Mouse (Mus musculus): ENCODE results near the gene Epn1. TPM values are rescaled to one million over a fixed set of nuclear protein-coding genes. Genes with fewer than 3 reads are reported as not detected.

The Epn1 gene
- polyA plus RNA-seq, 1 experiment from 2014 or later: 62.2 TPM

DNA sequence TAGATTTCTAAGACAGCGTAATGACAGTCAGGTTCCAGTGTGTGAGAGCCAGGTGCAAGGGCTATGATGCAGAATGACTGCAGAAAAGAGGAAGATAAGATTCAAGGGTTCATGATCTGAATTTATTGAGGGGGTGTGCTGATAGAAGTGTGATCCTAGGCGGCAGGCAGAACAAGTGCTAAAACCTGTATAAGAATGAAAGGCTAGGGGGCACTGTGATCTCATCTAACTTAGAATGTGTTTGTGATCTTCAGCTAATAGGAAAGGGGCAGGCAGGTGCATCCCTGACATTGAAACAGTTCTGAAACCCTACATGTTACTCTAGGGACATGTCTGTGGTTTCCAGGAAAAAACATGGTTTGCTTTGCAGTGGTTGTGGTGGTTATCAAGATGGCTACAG lies 33.9 kb upstream of the Epn1 start:
- Histone ChIP-seq H3K4me1 (peaks cover 7% of the 10 kb centered on the region), H3K27ac (no peak overlapping the region), H3K4me2 (no peak overlapping the region), H3K9ac (no peak overlapping the region), H3K36me3 (peaks cover 4% of the 10 kb centered on the region; the same call in 1 of the 2 replicates), H3K4me3 (replicated peaks) (no peak overlapping the region), H3K27me3 (no peaks in the 10 kb centered on the region), H3K9me3 (replicated peaks) (no peaks in the 10 kb centered on the region)
- no peak for ATAC-seq (replicated peaks; ENCODE audit: low FRiP score)
- 71% methylated on average over 2 of the region's 2 CpGs for WGBS

DNA sequence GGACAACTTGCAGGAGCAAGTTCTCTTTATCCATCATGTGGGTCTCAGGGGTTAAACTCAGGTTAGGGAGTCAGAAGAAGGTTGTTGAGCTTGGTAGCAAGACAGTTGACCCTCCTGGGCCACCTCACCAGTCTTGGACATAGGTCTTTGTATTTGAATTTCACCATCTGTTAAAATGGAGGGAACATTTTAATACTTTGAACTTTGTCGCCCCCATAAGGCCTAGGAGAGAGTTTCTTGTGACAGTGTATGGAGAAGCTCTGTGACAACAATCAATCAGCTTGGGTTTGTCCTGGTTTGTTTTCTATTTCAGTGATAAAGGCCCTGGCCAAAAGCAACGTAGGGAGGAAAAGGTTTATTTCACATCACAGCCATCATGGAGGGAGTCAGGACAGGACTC lies 32.7 kb upstream of the Epn1 start:
- Histone ChIP-seq H3K9me3 (replicated peaks) (no peaks in the 10 kb centered on the region), H3K27me3 (0 out of 2 replicates have a peak, but pooled peaks cover 6% of the 10 kb centered on the region), H3K27ac (no peak overlapping the region), H3K36me3 (no peaks in the 10 kb centered on the region), H3K9ac (no peak overlapping the region), H3K4me2 (no peak overlapping the region), H3K4me3 (replicated peaks) (no peak overlapping the region), H3K4me1 (peaks cover 14% of the 10 kb centered on the region)
- 33% methylated on average over 2 of the region's 2 CpGs for WGBS
- no peak for ATAC-seq (replicated peaks; ENCODE audit: low FRiP score)

DNA sequence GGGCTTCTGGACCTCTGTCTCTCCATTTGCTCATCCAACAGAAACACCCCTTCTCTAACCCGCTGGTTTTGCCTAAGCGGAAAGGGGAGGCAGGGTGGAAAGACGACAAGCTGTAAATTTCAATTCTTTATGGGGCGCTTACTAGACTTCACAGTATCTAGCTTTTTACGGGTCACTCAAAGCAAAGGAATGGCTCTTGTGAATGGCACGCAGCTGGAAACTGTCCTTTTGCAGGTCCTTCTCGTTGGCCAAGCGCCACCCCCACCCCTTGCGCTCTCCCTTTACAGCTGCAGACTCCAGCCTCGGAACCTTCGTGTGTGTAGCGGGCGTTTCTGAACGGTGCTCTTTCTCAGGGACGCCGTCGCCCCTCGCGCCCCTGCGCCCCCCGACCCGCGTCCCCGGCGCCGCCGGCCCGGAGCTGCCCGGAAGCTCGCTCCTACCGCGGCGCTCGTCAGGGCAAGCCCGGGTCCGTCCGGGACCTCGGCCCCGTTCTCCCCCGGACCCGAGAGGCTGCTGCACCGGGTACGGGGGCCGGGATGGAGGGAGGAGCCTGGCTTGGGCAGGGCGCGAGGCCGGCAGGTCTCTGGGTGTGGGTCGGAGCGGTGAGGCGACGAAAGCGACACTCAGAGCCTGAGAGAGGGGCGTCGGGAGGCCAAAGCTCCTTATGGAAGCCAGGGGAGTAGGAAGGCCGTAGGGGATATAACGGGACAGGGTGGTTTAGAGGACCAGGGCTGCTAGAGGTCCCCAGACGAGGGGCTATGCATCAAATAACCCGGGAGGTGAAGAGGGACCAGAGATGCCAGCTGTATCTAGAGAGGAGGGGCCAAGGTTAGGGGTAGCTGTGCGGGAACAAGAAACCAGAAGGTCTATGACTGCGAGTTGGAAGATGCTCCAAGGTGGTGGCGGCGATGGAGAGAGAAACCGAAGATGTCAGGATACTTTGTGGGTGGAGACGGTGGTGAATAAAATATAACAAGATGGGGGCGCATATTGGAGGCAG lies 28.5 kb upstream of the Epn1 start, which contains the start of gene Zfp580:
Zfp580 (plus strand) TSS at position 346 of the 1,000 bp plus-strand sequence.
- Histone ChIP-seq H3K4me2 (peak within 1 kb of the TSS; percentile 87), H3K9me3 (replicated peaks) (no peaks in the 10 kb centered on the region), H3K27me3 (peaks cover 47% of the 10 kb centered on the region), H3K4me1 (peaks cover 45% of the 10 kb centered on the region), H3K9ac (peak within 1 kb of the TSS; percentile 71), H3K27ac (peak within 1 kb of the TSS; percentile 84), H3K36me3 (no peaks in the 10 kb centered on the region), H3K4me3 (replicated peaks) (peak within 1 kb of the TSS; percentile 64)
- peak; percentile 82 for ATAC-seq (replicated peaks; ENCODE audit: low FRiP score)
- WGBS: 1% methylated on average over 65 of the region's 65 CpGs

DNA sequence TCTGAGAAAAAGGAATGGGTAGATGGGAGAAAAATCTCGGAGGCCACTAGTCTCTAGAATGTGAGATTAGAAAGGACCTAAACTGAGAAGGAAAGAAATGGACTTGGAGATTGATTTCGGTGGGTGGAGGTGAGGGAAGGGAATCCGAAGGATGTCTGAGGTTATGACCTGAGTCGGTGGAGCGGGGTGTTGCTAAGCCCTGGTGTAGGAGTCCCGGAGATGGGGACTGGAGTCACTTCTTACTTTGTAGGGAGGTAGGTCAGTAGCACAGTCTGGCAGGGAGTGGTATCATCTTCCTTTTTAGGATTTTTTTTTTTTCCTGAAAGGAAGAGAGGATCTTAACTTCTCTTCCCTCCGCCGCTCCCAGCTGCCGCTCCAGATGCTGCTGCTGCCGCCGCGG lies 27.6 kb upstream of the Epn1 start:
- ATAC-seq (replicated peaks; ENCODE audit: low FRiP score): no peak
- under 1% methylated on average over 12 of the region's 12 CpGs for WGBS
- H3K36me3 ChIP-seq: no peaks in the 10 kb centered on the region
- H3K4me1 ChIP-seq: peaks cover 54% of the 10 kb centered on the region
- peak overlapping the region; percentile 84 for H3K27ac ChIP-seq
- H3K4me2 ChIP-seq: peak overlapping the region; percentile 87
- H3K4me3 ChIP-seq (replicated peaks): peak overlapping the region; percentile 64
- H3K27me3 ChIP-seq: peaks cover 54% of the 10 kb centered on the region
- H3K9me3 ChIP-seq (replicated peaks): no peaks in the 10 kb centered on the region
- peak overlapping the region; percentile 71 for H3K9ac ChIP-seq

DNA sequence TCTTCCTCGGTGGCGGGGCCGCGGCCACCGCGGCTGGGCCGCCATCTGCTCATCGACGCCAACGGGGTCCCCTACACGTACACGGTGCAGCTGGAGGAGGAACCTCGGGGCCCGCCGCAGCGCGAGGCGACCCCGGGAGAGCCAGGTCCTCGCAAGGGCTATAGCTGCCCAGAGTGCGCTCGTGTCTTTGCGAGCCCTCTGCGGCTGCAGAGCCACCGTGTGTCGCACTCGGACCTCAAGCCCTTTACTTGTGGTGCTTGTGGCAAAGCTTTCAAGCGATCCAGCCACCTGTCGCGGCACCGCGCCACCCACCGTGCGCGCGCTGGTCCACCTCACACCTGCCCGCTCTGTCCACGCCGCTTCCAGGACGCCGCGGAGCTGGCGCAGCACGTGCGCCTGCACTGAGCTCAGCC lies 27.1 kb upstream of the Epn1 start:
- Histone ChIP-seq H3K4me1 (peaks cover 59% of the 10 kb centered on the region), H3K27me3 (peaks cover 59% of the 10 kb centered on the region), H3K4me3 (replicated peaks) (peak overlapping the region; percentile 64), H3K36me3 (no peaks in the 10 kb centered on the region), H3K9ac (peak overlapping the region; percentile 71), H3K27ac (0 out of 2 replicates have a peak overlapping the region, but pooled peaks have one; percentile 14), H3K9me3 (replicated peaks) (no peaks in the 10 kb centered on the region), H3K4me2 (peak overlapping the region; percentile 87)
- no peak for ATAC-seq (replicated peaks; ENCODE audit: low FRiP score)
- WGBS: 3% methylated on average over 45 of the region's 45 CpGs

DNA sequence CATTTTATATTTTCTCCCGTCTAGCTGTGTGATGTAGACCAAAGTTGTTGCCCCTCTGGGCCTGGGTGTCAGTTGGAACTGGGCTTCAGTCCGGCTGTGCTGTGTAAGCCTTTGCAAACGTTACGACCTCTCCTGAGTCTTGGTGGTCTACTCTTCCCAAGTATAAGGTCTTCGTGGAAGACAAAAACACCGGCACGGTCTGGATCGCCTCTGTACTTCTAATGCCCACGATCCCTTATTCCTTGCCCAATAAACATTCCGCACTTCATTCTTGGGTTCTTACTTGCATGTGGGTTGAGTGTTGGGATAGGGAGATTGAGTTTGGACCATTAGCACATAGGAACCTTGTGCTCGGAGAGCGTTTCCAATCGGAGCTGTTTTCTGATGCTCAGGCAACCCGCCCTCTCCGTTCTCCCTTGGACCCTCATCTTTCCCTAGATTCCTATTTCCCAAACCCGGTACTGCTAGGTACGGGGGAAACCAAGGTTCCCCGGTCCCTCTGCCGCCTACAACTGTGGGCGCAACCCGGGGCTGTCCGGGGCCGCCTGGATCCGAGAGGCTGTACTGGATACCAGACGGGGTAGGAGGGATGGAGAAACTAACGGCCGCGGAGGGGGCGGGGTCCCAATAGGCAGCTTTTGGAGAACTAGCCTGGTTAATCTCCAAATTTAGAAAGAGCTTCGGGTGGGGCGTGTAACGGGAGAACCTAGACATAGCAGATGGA lies 26.4 kb upstream of the Epn1 start:
- ATAC-seq (replicated peaks; ENCODE audit: low FRiP score): no peak

DNA sequence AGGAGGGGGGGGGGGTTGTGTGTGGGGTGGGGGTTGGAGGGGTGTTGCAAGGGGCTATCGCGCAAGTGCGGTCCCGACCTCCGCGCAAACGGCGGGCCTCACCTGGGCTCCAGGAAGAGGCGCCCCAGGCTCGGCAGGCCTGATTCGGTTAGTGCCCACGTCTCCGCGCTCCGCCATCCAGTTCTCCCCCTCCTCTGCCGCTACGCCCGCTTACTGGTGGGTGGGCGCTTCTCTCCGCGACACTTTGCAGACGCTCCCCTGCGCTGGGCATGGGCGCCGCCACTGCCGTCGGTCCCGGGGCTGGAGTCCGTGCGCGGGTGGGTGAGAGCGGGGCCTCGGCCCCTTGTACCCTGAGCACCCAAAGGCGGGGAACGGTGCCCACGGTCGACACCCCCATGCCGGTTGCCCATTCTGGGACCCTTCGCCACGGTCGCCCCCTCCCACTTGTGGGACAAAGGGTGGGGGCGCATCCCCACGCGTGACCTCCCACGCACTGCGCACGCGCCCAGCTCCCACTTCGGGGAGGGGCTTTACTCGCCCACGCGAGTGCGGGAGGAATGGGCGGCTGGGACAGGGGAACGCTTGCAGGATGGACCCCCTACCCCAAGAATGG lies 23.3 kb upstream of the Epn1 start:
- Histone ChIP-seq H3K27ac (peak overlapping the region; percentile 56), H3K4me1 (peaks cover 72% of the 10 kb centered on the region), H3K4me3 (replicated peaks) (peak overlapping the region; percentile 61), H3K9me3 (replicated peaks) (no peaks in the 10 kb centered on the region), H3K27me3 (peaks cover 63% of the 10 kb centered on the region), H3K9ac (peak overlapping the region; percentile 64), H3K4me2 (peak overlapping the region; percentile 88), H3K36me3 (no peaks in the 10 kb centered on the region)
- 1% methylated on average over 49 of the region's 55 CpGs for WGBS
- ATAC-seq (replicated peaks; ENCODE audit: low FRiP score): no peak

More for the DNA sequence above, 26.4 kb upstream of the Epn1 start:
- Histone ChIP-seq H3K9me3 (replicated peaks) (no peaks in the 10 kb centered on the region), H3K27me3 (peaks cover 64% of the 10 kb centered on the region), H3K4me1 (peaks cover 63% of the 10 kb centered on the region), H3K27ac (no peak overlapping the region), H3K9ac (peak overlapping the region; percentile 71), H3K4me3 (replicated peaks) (peak overlapping the region; percentile 64), H3K4me2 (peak overlapping the region; percentile 87), H3K36me3 (no peaks in the 10 kb centered on the region)
- 9% methylated on average over 32 of the region's 32 CpGs for WGBS

DNA sequence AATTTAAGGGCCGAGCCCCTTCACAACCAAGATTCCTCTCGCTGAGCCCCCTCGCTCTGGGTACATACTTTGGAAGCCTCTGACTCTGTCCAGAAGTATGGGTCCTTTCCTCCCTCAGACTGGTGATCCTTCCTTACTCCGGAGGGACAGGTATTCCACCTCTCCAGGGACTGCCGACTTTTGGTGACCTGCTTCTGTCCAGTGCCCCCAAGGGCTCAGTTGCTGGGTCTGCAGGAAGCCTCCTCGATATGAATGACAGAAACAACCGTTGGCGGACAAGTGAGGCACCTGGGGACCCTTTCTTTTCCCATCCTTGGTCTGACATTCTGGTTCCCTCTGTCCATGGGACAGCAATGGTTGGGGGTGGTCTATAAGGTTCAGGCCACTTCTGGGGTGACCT lies 22.7 kb upstream of the Epn1 start:
- WGBS: 28% methylated on average over 8 of the region's 8 CpGs
- ATAC-seq (replicated peaks; ENCODE audit: low FRiP score): no peak
- Histone ChIP-seq H3K4me1 (peaks cover 66% of the 10 kb centered on the region), H3K27me3 (peaks cover 58% of the 10 kb centered on the region), H3K4me2 (peak overlapping the region; percentile 88), H3K9me3 (replicated peaks) (no peaks in the 10 kb centered on the region), H3K9ac (peak overlapping the region; percentile 64), H3K4me3 (replicated peaks) (peak overlapping the region; percentile 61), H3K27ac (peak overlapping the region; percentile 56; the same call in 1 of the 2 replicates), H3K36me3 (no peaks in the 10 kb centered on the region)

DNA sequence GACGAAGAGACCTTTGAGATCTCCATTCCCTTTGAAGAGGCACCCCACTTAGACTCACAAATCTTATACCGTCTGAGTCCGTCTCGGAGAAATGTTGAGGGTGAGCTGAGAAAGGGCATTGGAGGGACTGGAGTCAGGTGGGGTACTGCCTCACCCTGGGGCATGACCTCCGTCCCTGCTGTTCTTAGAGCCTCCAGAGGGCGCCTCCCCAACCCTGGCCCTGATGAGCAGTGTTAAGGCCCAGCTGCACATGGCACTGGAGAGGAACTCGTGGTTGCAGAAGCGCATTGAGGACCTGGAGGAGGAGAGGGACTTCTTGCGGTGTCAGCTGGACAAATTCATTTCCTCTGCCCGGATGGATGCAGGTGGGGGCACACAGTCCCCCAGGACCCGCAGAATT lies 22.2 kb upstream of the Epn1 start:
- Histone ChIP-seq H3K4me2 (peak overlapping the region; percentile 88), H3K4me1 (peaks cover 62% of the 10 kb centered on the region), H3K27me3 (peaks cover 54% of the 10 kb centered on the region), H3K9me3 (replicated peaks) (no peaks in the 10 kb centered on the region), H3K27ac (0 out of 2 replicates have a peak overlapping the region, but pooled peaks have one; percentile 56), H3K4me3 (replicated peaks) (peak overlapping the region; percentile 61), H3K36me3 (no peaks in the 10 kb centered on the region), H3K9ac (no peak overlapping the region)
- no peak for ATAC-seq (replicated peaks; ENCODE audit: low FRiP score)
- WGBS: 27% methylated on average over 11 of the region's 11 CpGs

DNA sequence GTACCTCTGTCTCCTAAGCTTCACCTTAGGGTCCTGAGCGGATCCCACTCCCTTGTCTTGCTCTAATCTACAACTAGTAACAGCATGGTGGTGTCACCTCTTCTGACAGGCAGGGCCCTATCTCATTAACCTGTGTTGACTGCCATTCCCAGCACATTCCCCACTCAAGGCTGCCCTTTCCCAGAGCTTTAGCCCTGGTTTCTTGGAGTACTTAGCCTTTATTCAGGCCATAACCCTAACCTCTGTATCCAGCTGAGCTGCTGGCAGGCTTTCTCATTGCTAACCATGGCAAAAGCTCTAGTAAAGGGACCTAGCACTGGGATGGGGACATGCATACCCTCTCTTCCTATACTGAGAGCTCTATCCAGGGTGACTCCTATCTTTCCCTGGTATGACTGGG lies 21.4 kb upstream of the Epn1 start:
- ATAC-seq (replicated peaks; ENCODE audit: low FRiP score): no peak

DNA sequence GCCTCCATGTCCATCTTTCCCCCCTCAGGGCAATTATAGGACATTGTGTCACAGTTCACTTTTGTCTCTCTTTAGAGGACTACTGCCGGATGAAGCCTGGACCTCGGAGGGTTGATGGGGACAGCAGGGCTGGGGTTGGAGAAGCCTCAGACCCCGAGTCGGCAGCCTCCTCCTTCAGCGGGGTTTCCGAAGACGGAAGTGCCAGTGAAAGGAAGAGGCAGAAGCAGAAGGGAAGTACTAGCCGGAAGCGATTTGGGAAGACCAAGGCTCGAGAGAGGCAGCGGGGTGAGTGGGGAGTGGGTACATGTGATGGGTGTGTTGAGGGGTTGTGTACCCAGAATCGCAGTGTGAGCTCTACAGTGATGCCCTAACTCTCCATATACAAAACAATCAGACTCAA lies 20.6 kb upstream of the Epn1 start:
- Histone ChIP-seq H3K4me1 (peaks cover 59% of the 10 kb centered on the region), H3K4me2 (no peak overlapping the region), H3K27me3 (peaks cover 38% of the 10 kb centered on the region), H3K9ac (no peak overlapping the region), H3K4me3 (replicated peaks) (0 out of 2 replicates have a peak overlapping the region, but pooled peaks have one; percentile 78), H3K27ac (peak overlapping the region; percentile 100), H3K36me3 (no peaks in the 10 kb centered on the region; the same call in 1 of the 2 replicates), H3K9me3 (replicated peaks) (no peaks in the 10 kb centered on the region)
- no peak for ATAC-seq (replicated peaks; ENCODE audit: low FRiP score)
- 94% methylated on average over 12 of the region's 12 CpGs for WGBS

More for the DNA sequence above, 21.4 kb upstream of the Epn1 start:
- H3K9me3 ChIP-seq (replicated peaks): no peaks in the 10 kb centered on the region
- no peak overlapping the region for H3K4me3 ChIP-seq (replicated peaks)
- H3K4me1 ChIP-seq: peaks cover 59% of the 10 kb centered on the region
- H3K27ac ChIP-seq: no peak overlapping the region
- H3K4me2 ChIP-seq: no peak overlapping the region
- no peak overlapping the region for H3K9ac ChIP-seq
- 88% methylated on average over 1 of the region's 1 CpGs for WGBS
- peaks cover 46% of the 10 kb centered on the region for H3K27me3 ChIP-seq
- no peaks in the 10 kb centered on the region for H3K36me3 ChIP-seq

Data from kidney, embryonic 15.5 days (tissue).